Mouse (Mus musculus): ENCODE measurements around the gene Tmem30c.

Gene Tmem30c

GRCm38 (mm10) chr16:57226444-57226843 lies 66.2 kb downstream of the Tmem30c start:
- DNase-seq: no peak

- DNase-seq: no peak
Measured at GRCm38 (mm10) chr16:57220361-57220760, 72.3 kb downstream of the Tmem30c start.

Measured in thymus, postnatal 14 days (tissue).